Mouse (Mus musculus): ENCODE measurements around the gene Fam169a. TPM values are rescaled to one million over a fixed set of nuclear protein-coding genes. Genes with fewer than 3 reads are reported as not detected.
A peak's percentile ranks its signal among the peaks of the same experiment; 100 is the strongest.
"Not testable (repeated sequence)": the region's sequence is repeated elsewhere in the genome, so short reads cannot be mapped to it uniquely, and the experiment has no call there.

The Fam169a gene
- polyA plus RNA-seq, 1 experiment from 2014 or later: 10.9 TPM

DNA sequence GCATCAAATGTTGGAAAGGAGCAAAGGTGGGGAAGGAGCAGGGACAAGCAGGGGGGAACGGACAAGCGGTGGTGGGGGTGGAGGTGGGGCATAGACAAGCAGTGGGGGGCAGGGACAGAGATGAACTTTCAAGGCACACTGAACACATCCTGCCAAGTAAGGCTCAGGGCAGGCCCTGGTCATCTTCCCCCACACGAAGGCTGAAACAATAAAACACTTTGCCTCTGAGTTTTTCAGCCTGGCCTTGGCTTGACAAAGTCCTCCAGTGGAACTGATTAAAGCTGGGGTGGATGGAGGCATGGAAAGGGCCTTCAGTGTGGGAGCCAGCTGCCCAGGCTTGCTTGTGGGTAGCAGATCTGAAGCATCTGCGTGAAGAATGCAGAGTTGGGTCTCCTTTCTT, 9.3 kb upstream of the Fam169a start:
- Histone ChIP-seq H3K9me3 (ENCODE audit: control insufficient read depth, low read length) (no peaks in the 10 kb centered on the region), H3K9ac (ENCODE audit: low read depth, low read length) (no peak overlapping the region), H3K27ac (ENCODE audit: low read depth, low read length) (no peak overlapping the region), H3K4me2 (replicated peaks; ENCODE audit: low read depth, low read length) (no peak overlapping the region), H3K36me3 (ENCODE audit: control insufficient read depth, insufficient read depth, low read length) (no peaks in the 10 kb centered on the region), H3K4me3 (ENCODE audit: low read depth, low read length) (no peak overlapping the region), H3K27me3 (ENCODE audit: control insufficient read depth, insufficient read depth, low read length) (no peaks in the 10 kb centered on the region), H3K4me1 (replicated peaks; ENCODE audit: control insufficient read depth, insufficient read depth, low read length) (no peaks in the 10 kb centered on the region)
- 46% methylated on average over 4 of the region's 4 CpGs for WGBS
- ATAC-seq (ENCODE audit: low FRiP score) (no peak), DNase-seq (ENCODE audit: low spot score) (no peak)

DNA sequence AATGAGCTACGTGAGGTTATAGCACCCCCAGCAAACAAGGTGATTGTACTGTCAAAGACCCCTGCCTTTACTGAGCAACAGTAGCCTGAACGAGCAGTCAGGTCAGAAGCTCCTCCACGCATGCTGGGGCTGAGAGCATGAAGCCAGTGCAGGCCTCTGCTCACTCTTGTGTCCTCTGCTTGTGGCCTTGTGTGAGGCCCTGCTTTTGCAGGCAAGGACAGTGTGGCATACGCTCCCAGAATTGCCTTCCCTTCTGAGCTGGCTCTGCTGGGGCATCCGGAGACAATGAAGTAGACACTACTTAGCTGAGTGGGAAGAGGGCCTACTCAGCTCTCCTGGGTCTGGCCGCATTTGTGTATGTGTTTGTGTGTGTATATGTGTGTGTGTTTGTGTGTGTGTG, 7.3 kb upstream of the Fam169a start:
- H3K36me3 ChIP-seq (ENCODE audit: control insufficient read depth, insufficient read depth, low read length): no peaks in the 10 kb centered on the region
- ATAC-seq (ENCODE audit: low FRiP score) (no peak), DNase-seq (ENCODE audit: low spot score) (no peak)
- no peak overlapping the region for H3K27ac ChIP-seq (ENCODE audit: low read depth, low read length)
- no peak overlapping the region for H3K4me2 ChIP-seq (replicated peaks; ENCODE audit: low read depth, low read length)
- no peak overlapping the region for H3K4me3 ChIP-seq (ENCODE audit: low read depth, low read length)
- WGBS: 93% methylated on average over 6 of the region's 6 CpGs
- H3K27me3 ChIP-seq (ENCODE audit: control insufficient read depth, insufficient read depth, low read length): no peaks in the 10 kb centered on the region
- H3K9me3 ChIP-seq (ENCODE audit: control insufficient read depth, low read length): no peaks in the 10 kb centered on the region
- no peaks in the 10 kb centered on the region for H3K4me1 ChIP-seq (replicated peaks; ENCODE audit: control insufficient read depth, insufficient read depth, low read length)
- H3K9ac ChIP-seq (ENCODE audit: low read depth, low read length): no peak overlapping the region

DNA sequence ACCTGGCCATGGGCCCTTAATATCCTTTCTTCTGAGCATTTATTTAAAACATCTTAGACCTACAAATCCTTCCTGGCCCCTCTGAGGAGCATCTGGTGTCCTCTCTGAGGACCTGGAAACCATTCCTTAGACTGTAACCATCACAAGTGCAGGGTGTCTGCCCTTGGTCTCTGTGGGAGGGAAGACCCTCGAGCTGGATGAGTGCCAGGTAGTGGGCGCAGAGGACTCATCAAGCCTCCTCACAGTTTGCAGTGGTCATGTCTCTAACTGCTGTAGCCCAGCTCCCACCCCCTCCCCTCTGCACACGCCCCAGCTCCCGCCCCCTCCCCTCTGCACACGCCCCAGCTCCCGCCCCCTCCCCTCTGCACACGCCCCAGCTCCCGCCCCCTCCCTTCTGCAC, 6.8 kb upstream of the Fam169a start:
- Histone ChIP-seq H3K9me3 (ENCODE audit: control insufficient read depth, low read length) (no peaks in the 10 kb centered on the region), H3K4me3 (ENCODE audit: low read depth, low read length) (no peak overlapping the region), H3K27ac (ENCODE audit: low read depth, low read length) (no peak overlapping the region), H3K4me1 (replicated peaks; ENCODE audit: control insufficient read depth, insufficient read depth, low read length) (no peaks in the 10 kb centered on the region), H3K36me3 (ENCODE audit: control insufficient read depth, insufficient read depth, low read length) (no peaks in the 10 kb centered on the region), H3K9ac (ENCODE audit: low read depth, low read length) (no peak overlapping the region), H3K4me2 (replicated peaks; ENCODE audit: low read depth, low read length) (no peak overlapping the region), H3K27me3 (ENCODE audit: control insufficient read depth, insufficient read depth, low read length) (no peaks in the 10 kb centered on the region)
- 76% methylated on average over 2 of the region's 8 CpGs for WGBS
- DNase-seq (ENCODE audit: low spot score) (no peak), ATAC-seq (ENCODE audit: low FRiP score) (no peak)

DNA sequence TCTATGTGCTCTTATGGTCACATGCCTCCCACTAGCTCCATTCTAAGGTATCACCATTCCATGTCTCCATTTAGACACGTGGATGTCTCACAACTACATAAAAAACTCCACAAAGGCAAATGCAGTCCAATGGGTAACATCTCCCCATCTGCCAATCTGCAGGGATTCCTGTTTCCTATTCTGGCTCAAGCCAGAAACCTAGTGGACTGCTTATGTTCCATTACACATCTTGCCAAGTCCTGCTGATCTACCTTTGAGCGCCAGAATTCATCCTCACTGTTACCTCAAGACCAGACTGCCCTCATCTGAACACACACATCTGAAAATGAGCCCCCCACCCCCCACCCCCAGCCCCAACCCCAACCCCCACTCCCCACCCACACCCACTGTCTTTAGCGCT, 4.9 kb upstream of the Fam169a start:
- Histone ChIP-seq H3K4me3 (ENCODE audit: low read depth, low read length) (no peak overlapping the region), H3K4me2 (replicated peaks; ENCODE audit: low read depth, low read length) (no peak overlapping the region), H3K9me3 (ENCODE audit: control insufficient read depth, low read length) (no peaks in the 10 kb centered on the region), H3K27me3 (ENCODE audit: control insufficient read depth, insufficient read depth, low read length) (no peaks in the 10 kb centered on the region), H3K36me3 (ENCODE audit: control insufficient read depth, insufficient read depth, low read length) (no peaks in the 10 kb centered on the region), H3K27ac (ENCODE audit: low read depth, low read length) (no peak overlapping the region), H3K9ac (ENCODE audit: low read depth, low read length) (no peak overlapping the region), H3K4me1 (replicated peaks; ENCODE audit: control insufficient read depth, insufficient read depth, low read length) (no peaks in the 10 kb centered on the region; the same call in 1 of the 2 replicates)
- ATAC-seq (ENCODE audit: low FRiP score) (no peak), DNase-seq (ENCODE audit: low spot score) (no peak)
- WGBS: 90% methylated on average over 3 of the region's 3 CpGs

DNA sequence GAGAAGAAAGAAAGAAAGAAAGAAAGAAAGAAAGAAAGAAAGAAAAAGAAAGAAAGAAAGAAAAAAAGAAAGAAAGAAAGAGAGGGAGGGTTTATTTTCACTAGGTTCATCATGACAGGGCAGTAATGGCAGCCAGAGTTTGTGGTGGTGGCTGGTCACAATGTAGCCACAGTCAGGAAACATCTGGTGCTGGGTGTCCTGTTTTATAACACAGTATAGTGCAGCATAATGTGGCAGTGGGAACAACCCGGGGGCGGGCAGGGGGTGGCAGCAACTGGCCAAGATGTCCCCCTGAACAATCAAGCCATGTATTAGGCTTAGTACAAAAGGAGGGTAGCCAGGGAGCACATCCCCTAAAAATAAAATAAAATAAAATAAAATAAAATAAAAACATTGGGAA, 3.7 kb upstream of the Fam169a start:
- no peak overlapping the region for H3K4me3 ChIP-seq (ENCODE audit: low read depth, low read length)
- no peaks in the 10 kb centered on the region; the same call in 1 of the 2 replicates for H3K4me1 ChIP-seq (replicated peaks; ENCODE audit: control insufficient read depth, insufficient read depth, low read length)
- no peak for DNase-seq (ENCODE audit: low spot score)
- no peak overlapping the region for H3K4me2 ChIP-seq (replicated peaks; ENCODE audit: low read depth, low read length)
- H3K36me3 ChIP-seq (ENCODE audit: control insufficient read depth, insufficient read depth, low read length): no peaks in the 10 kb centered on the region
- ATAC-seq (ENCODE audit: low FRiP score): no peak
- WGBS: 97% methylated on average over 2 of the region's 2 CpGs
- H3K27me3 ChIP-seq (ENCODE audit: control insufficient read depth, insufficient read depth, low read length): peaks cover 2% of the 10 kb centered on the region; the same call in 1 of the 2 replicates
- no peak overlapping the region for H3K27ac ChIP-seq (ENCODE audit: low read depth, low read length)
- H3K9me3 ChIP-seq (ENCODE audit: control insufficient read depth, low read length): no peaks in the 10 kb centered on the region
- no peak overlapping the region for H3K9ac ChIP-seq (ENCODE audit: low read depth, low read length)

DNA sequence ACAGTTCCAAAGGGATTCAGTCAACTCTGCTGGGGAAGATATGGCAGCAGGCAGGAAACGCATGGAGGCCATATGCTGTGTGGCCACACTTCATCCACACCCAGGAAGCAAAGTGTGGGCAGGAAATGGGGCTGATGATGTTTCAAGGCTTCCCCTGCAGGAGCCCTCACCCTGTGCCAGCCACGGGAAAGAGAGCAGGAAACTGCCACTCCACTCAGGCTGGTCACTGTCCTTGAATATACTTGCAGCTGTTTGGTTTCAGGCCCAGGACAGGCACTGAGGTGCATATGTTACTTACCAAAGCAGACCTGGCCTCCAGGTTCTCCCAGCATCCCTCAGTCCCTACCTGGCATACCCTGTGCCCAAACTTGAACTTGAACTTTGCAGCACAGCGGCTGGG, 2.7 kb upstream of the Fam169a start:
- no peak overlapping the region for H3K9ac ChIP-seq (ENCODE audit: low read depth, low read length)
- ATAC-seq (ENCODE audit: low FRiP score) (peak; percentile 27; the same call in 1 of the 2 replicates), DNase-seq (ENCODE audit: low spot score) (no peak)
- H3K27me3 ChIP-seq (ENCODE audit: control insufficient read depth, insufficient read depth, low read length): peaks cover 2% of the 10 kb centered on the region; the same call in 1 of the 2 replicates
- WGBS: 61% methylated on average over 3 of the region's 3 CpGs
- H3K4me1 ChIP-seq (replicated peaks; ENCODE audit: control insufficient read depth, insufficient read depth, low read length): no peaks in the 10 kb centered on the region; the same call in 1 of the 2 replicates
- H3K4me3 ChIP-seq (ENCODE audit: low read depth, low read length): no peak overlapping the region
- H3K4me2 ChIP-seq (replicated peaks; ENCODE audit: low read depth, low read length): no peak overlapping the region
- no peaks in the 10 kb centered on the region for H3K9me3 ChIP-seq (ENCODE audit: control insufficient read depth, low read length)
- no peaks in the 10 kb centered on the region for H3K36me3 ChIP-seq (ENCODE audit: control insufficient read depth, insufficient read depth, low read length)
- no peak overlapping the region for H3K27ac ChIP-seq (ENCODE audit: low read depth, low read length)

DNA sequence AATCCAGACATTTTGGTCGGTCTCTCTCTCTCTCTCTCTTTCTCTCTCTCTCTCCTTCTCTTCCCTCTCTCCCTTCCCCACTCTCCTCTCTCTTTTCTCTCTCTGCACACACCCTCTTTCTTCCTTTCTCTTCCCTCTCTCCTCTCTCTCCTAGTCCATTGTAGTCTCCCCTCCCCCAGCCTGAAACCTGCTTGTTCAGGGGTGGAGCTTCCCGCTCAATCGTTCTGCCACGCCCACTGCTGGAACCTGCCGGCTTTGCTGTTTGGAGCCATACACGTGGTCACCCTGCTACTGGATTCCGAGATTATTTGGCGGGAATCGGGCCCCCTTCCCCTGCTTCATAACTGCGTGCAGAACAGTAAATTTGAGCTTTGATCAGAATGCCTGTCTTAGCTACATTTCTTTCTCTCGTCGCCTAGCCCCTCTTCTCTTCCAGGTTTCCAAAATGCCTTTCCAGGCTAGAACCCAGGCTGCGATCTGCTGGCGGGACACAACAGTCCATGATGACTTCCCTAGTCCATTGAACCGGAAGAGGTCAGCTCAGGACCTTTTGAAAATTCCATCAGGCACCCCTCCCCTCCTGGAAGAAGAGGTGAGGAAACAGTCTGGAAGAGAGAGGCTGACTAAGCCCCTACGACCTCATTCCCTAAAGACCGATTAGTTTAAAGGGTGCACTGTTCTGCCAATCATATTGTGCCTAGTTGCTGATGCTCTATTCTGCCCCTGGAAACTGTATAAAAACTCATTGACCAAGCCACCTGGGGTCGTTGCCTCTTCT, 2.1 kb upstream of the Fam169a start:
- not testable (repeated sequence) for H3K27ac ChIP-seq (ENCODE audit: low read depth, low read length)
- 0 out of 2 replicates have a peak, but pooled peaks have one; percentile 7 for ATAC-seq (ENCODE audit: low FRiP score)

DNA sequence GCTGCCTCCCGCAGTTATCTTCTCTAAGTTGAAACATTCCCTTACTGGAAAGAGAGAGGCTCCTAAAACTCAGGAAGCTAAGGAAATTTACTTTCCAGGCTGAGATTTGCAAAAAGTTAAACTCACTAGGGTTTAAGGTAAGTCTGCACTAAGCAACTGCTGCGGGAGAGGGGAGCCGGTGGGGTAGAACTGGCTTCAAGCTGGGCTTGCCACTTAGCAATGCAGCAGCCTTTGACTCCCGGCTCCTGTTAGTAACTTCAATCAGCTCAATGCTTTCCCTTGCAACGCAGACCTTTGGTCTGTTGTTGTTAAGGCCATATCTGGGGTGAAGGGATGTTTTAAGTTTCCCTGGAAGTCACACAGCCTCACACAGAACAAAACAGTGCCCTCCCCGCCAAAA, 605 bp downstream of the Fam169a start:
- Histone ChIP-seq H3K4me1 (replicated peaks; ENCODE audit: control insufficient read depth, insufficient read depth, low read length) (no peaks in the 10 kb centered on the region; the same call in 1 of the 2 replicates), H3K36me3 (ENCODE audit: control insufficient read depth, insufficient read depth, low read length) (no peaks in the 10 kb centered on the region), H3K4me3 (ENCODE audit: low read depth, low read length) (no peak overlapping the region), H3K9me3 (ENCODE audit: control insufficient read depth, low read length) (no peaks in the 10 kb centered on the region), H3K27me3 (ENCODE audit: control insufficient read depth, insufficient read depth, low read length) (peaks cover 2% of the 10 kb centered on the region; the same call in 1 of the 2 replicates), H3K27ac (ENCODE audit: low read depth, low read length) (no peak overlapping the region), H3K4me2 (replicated peaks; ENCODE audit: low read depth, low read length) (no peak overlapping the region), H3K9ac (ENCODE audit: low read depth, low read length) (no peak overlapping the region)
- WGBS: 3% methylated on average over 6 of the region's 6 CpGs
- no peak for DNase-seq (ENCODE audit: low spot score)
- ATAC-seq (ENCODE audit: low FRiP score): no peak

More for the DNA sequence above, 2.1 kb upstream of the Fam169a start:
- not testable (repeated sequence) for H3K9me3 ChIP-seq (ENCODE audit: control insufficient read depth, low read length); H3K9ac ChIP-seq (ENCODE audit: low read depth, low read length); H3K4me3 ChIP-seq (ENCODE audit: low read depth, low read length); H3K36me3 ChIP-seq (ENCODE audit: control insufficient read depth, insufficient read depth, low read length); DNase-seq (ENCODE audit: low spot score); H3K4me2 ChIP-seq (replicated peaks; ENCODE audit: low read depth, low read length); H3K27me3 ChIP-seq (ENCODE audit: control insufficient read depth, insufficient read depth, low read length); H3K4me1 ChIP-seq (replicated peaks; ENCODE audit: control insufficient read depth, insufficient read depth, low read length)
- WGBS: 43% methylated on average over 18 of the region's 18 CpGs

DNA sequence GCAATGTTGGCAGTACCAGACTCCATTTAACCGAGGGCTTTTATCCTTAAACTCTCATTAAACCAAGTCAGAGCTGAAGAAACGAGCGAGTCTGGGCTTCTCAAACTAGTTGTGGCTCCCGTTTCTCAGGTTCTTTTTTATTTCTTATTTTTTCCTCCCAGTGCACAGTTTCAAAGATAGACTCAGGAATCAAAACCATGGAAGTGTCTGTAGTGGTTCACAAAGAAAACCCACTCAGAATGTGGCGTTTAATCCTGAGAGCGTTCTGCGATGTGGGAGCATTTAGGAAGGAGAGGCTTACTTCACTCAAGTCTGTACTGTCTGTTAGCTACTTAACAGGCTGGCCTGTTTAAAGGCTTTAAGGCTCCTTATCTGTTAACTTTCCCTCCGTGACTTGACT, 1.1 kb downstream of the Fam169a start:
- Histone ChIP-seq H3K27me3 (ENCODE audit: control insufficient read depth, insufficient read depth, low read length) (peaks cover 2% of the 10 kb centered on the region; the same call in 1 of the 2 replicates), H3K27ac (ENCODE audit: low read depth, low read length) (no peak overlapping the region)

More for the DNA sequence above, 1.1 kb downstream of the Fam169a start:
- H3K9ac ChIP-seq (ENCODE audit: low read depth, low read length): no peak overlapping the region
- H3K9me3 ChIP-seq (ENCODE audit: control insufficient read depth, low read length): no peaks in the 10 kb centered on the region
- whole genome bisulfite sequencing: 38% methylated on average over 8 of the region's 8 CpGs
- H3K4me1 ChIP-seq (replicated peaks; ENCODE audit: control insufficient read depth, insufficient read depth, low read length): no peaks in the 10 kb centered on the region; the same call in 1 of the 2 replicates
- ATAC-seq (ENCODE audit: low FRiP score): no peak
- no peaks in the 10 kb centered on the region for H3K36me3 ChIP-seq (ENCODE audit: control insufficient read depth, insufficient read depth, low read length)
- no peak overlapping the region for H3K4me3 ChIP-seq (ENCODE audit: low read depth, low read length)
- no peak for DNase-seq (ENCODE audit: low spot score)
- H3K4me2 ChIP-seq (replicated peaks; ENCODE audit: low read depth, low read length): no peak overlapping the region
